Mouse (Mus musculus) urinary bladder, postnatal 10 days (tissue): ENCODE measurements around the gene Man1a2.

Experiments used
- DNase-seq: peaks from one replicate; pipeline ENCODE4 v3.0.0; 2022; ENCODE audit warnings: low spot score

Man1a2 gene

DNA sequence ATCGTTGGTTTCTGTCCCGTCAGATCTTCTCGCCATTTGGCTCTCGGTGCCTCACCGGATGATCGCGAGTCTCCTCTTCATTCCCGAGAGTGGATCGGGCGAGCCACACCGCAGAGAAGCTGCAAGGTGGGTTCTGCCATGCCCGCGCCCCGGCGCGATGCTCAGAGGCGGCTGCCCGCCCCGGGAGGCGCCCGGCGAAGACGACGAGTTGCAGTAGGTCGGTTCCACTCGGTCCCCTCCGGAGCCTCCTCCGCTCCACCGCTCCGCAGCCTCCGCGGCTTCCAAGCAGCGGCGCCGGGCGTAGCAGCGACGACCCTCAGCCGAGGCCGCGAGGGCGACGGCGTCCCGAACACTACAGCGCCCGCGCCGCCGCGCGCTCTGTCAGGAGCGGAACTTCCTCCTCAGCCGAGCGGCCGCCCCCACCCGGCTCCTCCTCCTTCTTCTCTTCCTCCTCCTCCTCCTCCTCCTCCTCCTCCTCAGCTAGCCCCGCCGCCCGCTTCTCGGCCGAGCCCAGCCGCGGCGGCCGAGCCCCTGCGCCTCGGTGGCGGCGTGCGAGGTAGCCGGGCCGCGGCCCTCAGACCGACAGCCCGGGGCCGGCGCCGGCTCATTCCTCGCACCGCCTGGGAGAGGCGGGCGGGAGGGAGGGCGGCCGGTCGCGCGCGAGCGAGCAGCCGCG lies at the start of gene Man1a2:
Gene Man1a2, minus strand, starts transcription at position 417 of the 676 bp plus-strand sequence.
- DNase-seq = peak; percentile 61

DNA sequence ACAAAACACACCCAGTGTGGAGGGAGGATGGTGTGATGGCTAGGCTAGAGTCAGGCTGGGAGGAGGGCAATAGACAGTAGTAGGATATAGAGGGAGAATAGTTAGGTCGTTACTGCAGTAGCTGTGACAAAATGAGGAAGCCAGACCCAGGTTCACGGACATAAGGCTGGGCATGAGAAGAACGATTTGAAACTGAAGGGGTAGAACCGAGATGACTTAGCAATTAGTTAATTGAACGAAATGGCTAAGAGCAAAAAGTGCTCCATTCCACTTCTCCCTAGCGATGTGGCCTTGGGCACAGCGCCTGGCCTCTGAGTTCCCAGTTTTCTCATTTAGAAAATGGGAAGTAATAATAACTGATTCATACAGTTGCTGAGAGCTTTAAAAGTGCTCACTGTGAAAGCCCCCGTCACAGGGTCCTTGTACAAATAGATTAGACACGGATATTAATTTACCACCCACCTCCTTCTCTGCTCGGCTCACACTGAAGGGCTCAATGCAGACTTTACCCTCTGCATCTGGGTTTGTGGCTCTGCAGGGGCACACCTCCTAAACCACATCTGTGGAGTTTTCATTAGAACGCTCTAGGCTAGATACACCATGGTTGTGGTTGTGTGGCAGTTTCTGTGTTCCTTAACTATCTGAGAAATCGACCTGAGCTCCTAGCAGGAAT lies 49.3 kb upstream of the Man1a2 start:
- no peak for DNase-seq

DNA sequence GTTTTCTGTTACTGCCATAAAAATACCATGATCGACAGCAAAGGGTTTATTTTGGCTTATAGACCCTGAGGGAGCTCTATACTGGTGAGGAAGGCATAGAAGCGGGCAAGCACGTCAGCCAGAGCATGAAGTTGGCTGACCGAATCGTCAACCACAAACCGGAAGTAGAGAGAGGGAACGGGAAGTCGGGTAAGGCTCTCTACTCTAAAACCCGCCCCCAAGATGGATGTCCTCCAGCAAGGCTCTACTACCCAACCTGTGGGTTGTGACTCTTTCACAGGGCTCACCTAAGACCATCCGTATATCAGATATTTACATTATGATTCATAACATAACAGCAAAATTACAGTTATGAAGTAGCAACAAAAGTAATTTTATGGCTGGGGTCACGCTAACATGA lies 46.6 kb upstream of the Man1a2 start:
- no peak for DNase-seq

DNA sequence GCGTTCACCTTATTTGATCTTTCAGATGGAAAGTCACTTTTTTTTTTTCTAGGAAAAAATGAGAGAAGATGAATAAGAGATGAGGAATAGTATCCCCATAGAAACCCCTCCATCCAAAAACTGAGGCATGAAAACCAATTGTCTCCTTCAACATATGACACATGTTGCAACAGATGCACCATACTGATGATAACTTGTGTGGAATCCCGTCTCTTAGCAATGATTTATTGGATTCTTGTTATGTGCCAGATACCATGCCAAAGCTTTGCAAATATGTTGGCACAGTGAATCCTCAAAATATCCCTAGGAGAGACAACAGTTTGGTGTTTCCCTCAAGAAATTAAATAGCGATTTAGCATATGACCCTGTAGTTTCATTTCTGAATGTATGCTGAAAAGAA lies 46.0 kb upstream of the Man1a2 start:
- no peak for DNase-seq

DNA sequence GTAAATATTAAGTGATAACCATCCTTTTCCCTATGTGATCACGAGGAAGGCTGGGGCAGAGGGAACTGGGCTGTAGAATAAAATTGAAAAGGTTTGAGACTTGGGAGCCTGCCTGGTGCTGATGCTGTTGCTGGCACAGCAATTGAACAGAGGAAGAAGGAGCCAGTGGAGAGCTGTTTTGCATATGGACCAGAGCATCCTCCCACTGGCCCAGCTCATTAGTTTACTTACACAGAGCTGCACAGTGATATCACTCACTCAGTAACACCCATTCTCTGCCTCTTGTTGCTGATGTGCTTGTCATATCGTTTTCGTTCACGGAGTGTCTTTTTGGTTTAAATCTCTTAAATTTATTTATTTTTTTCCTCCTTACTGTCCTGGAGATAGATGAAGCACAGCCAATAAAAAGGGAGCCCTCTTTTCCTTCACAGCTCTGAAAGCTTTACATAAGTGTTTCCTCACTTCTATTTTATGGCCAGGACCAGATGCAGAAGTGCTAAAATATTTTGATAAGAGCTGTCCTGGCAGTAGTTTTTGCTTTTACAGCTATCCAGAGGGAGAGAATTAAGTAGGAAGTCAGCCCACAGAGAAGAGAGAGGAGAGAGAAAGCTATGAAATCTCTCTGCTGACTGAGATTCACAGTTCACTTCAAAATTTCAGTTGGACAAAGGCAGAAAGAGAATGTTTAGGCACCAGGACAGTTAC lies 42.9 kb upstream of the Man1a2 start:
- no peak for DNase-seq

DNA sequence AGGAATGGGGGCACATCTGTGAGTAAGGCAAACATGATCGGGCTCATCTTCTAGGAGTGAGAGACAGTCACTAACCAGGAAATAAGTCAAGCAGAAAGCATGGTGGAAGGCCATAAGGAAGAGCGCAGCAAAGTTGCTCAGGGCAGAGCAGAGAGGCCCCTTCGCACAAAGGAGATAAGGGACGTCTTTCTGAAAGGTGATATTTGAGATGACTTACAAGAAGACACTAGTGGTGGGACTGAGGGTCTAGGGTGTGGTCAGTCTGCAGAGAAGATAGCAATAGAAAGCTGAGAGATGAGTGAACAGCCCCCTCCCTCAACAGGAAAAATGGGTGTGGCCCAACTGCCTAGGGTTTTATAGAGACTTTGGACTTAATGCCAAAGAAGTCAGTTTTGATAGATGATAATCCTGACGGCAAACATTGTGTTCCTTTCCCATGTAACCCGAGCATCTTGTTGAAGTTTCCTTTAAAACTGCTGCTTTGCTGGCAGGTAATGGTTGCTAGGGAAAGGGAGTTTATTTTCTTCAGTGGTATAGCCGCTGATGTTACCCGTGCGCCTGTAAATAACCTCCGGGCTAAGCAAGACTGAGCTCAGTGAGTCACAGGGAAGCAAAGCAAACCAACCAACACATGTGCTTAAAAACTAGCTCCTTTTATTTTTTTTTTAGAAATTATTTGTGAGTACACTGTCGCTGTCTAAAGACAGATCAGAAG lies 40.8 kb upstream of the Man1a2 start:
- DNase-seq = no peak

DNA sequence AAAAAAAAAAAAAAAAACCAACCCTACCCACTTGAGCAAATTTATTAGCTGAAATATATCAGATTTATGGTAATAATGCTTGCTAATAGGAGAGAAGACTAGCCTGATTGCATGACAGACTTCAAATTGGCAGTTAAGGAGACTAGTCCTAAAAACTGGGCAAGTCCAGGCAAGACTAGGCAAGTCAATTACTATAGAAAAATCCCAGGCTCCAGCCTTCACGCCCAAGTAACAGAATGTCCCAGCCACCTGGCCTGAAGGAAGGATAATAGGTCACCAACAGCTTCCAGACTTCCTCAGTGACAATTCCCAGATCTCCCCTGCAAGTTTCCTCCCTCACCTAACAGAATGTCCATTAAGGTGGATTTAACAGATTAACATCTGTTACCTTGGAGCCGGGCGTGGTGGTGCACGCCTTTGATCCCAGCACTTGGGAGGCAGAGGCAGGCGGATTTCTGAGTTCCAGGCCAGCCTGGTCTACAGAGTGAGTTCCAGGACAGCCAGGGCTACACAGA lies 35.5 kb upstream of the Man1a2 start:
- no peak for DNase-seq

DNA sequence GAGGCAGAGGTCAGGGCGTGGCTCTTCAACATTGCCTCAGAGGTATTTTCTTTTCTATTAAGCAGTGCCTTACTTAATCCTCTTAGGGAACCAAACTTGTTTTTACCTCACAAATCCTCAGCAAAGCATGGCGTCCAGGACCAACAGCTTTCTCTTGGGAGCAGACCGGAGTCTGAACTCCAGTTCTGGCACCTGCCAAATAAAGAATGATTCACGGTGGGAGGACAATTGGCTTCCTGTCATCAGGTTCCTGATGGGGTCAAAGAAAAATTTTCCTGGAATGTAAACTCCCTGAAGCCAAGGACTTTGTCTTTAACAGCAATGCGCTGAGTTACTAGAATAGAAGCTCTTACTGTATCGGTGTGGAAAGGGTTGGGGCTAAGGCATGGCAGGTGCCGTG lies 30.9 kb upstream of the Man1a2 start:
- no peak for DNase-seq

DNA sequence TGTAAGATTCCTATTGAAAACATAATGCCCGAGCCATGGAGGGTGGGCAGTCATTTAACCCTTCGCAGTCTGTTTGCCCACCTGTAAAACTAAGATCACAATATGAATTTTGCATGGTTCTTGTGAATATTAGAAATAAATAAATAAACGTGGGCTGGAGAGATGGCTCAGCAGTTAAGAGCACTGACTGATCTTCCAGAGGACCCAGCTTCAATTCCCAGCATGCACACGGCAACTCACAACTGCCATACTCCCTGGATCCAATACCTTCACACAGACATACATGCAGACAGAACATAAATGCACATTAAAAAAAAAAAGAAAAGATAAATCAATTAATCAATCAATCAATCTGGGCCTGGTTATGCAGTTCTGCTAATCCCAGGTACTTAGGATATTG lies 30.1 kb upstream of the Man1a2 start:
- DNase-seq = no peak

DNA sequence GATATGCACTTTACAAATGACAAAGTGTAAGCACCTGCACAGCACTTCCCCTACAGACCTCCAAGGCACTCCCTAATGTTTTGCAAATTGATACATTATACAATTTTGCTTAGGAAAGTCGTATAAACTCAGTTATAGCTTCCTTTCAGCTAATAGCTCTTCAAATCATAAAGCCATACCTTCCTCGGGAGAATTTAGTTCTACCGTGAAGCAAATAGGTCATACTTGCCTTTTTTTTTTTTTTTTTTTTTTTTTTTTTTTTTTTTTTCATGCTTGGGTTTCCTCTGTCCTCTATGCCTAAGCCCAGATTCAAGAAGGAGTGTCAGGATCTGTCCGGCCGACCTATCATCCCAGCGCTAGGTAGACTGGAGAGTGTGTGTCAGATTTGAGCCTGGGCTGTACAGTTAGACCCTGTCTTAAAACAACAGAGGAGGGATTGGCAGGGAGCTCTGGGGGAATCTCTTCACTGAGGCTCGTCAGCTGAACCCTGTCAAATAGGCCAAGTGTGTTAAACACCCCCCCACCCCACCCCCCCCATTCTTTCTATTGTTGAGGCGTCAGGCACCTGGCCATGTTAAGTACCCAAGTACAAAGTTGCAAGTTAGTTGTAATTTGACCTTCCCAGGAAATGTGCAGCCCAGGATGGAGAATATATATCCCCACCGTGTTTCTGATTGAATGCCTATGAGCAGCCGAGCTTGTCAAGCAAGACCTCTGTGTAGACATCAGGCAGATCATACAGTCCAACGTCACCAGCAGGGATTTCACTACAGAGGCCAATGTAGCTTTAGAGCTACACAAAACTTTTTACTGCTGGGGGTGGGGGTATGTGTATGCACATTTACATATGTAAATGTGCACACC lies 28.1 kb upstream of the Man1a2 start:
- DNase-seq = no peak

DNA sequence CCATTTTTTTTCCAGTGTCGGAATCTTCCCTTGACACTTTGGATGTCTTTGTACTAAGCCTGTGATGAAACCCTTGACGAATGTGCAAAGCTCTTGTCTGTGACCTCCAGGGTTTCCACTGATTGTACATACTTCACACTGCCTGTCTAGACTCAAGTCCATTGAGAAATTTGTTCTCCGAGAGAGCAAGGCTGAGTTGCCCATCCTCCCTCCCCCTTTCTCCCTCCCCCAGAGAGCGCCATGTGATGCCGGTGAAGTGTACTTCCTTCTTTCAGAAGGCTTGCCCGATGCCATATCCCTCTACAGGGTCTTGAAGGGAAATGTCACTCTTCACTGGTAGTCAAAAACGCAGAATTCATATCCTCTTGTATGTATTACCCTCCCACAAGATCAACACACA lies 26.8 kb upstream of the Man1a2 start:
- DNase-seq = no peak

DNA sequence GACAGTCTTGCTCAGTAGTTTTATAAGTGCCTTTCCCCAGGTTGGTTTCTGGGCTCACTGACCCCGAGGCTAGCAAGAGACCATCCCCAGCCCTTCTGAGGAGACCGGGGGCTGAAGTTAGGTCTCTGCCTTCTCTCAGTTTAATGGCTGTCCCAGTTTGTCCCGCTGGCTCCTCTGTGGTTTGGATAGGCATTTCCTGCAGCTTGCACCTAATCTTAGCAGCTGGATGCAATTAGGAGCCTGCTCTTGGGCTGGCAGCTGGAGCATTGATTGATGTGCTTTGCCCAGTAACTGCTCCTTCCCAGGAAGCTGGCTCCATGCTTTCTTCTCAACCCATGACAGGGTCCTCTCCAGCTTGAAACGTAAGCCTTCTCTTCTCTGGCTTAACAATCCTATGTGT lies 26.2 kb upstream of the Man1a2 start:
- DNase-seq = no peak

DNA sequence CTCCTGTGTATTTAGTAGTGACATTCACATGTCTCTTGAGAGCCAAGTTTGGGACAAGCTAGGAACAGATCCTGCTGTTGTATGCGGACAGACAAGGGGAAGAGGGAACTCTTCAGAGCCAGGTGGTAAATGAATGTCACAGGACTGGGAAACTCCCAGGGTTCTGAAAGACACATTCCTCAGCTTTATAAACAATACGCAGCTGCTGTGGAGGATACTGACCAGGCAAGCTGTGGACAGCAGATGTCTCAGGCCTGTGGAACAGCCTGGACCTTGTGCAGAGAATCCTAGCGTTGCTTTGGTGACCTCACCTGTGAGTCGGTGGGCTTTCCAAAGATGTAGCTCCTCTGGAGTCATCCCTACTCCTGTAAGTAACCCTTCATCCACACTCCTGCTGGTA lies 21.8 kb upstream of the Man1a2 start:
- no peak for DNase-seq

DNA sequence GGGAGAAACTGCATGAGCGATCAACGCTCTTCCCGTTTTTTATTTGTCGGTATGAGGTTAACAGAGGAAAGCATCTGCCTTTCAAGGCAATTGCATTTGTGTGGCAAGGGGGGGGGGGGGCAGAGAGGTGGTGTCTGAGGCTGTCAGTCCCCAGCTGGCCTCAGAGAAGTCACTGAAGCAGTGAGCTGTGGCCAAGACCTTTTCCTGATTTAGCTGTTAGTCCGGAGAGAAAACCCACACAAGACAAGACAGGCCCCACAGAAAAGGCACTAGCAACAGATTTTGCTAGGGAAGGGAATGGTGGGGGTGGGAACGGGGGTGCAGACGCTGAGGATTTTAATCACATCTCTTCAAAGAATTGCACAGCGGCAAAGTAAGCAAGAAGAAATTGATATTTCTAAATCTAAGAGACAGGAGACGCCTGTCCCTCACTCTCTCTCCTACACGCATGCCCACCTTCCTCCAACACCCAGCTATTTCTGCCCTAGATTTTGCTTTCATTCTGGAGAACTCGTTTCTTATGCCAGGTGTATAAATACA lies 19.9 kb upstream of the Man1a2 start:
- DNase-seq = no peak

DNA sequence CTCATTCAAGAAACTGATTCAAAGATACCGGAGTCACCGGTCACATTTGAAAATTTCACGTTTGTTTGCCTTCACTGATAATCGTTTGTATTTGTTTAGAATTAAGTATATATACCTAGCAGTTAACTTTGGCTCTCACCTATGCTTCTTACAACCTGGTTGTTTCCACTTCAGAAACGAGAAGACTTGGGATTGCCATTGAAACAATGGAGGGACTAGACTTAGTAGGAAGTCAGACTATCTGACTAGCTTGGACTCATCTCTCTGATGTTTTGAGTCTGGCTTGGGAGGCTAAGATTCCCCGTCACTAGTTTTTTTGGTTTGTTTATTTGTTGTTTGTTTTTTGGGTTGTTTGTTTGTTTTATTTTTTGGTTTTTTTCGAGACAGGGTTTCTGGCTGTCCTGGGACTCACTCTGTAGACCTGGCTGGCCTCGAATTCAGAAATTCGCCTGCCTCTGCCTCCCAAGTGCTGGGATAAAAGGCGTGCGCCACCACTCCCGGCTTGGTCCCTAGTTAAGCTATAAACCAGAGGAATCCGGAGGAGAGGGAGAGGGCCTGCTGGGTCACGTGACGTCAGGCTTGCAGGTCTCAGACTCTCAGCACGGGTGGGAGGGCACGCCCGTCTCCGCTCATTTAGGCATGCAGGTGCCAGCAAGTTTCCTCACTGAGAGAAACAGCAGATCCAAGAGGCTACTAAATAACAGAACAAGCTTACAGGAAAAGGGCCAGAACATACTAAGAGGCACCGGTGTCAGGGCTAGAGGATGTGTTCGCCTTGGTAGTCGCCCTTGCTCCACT lies 18.7 kb upstream of the Man1a2 start:
- DNase-seq = no peak

DNA sequence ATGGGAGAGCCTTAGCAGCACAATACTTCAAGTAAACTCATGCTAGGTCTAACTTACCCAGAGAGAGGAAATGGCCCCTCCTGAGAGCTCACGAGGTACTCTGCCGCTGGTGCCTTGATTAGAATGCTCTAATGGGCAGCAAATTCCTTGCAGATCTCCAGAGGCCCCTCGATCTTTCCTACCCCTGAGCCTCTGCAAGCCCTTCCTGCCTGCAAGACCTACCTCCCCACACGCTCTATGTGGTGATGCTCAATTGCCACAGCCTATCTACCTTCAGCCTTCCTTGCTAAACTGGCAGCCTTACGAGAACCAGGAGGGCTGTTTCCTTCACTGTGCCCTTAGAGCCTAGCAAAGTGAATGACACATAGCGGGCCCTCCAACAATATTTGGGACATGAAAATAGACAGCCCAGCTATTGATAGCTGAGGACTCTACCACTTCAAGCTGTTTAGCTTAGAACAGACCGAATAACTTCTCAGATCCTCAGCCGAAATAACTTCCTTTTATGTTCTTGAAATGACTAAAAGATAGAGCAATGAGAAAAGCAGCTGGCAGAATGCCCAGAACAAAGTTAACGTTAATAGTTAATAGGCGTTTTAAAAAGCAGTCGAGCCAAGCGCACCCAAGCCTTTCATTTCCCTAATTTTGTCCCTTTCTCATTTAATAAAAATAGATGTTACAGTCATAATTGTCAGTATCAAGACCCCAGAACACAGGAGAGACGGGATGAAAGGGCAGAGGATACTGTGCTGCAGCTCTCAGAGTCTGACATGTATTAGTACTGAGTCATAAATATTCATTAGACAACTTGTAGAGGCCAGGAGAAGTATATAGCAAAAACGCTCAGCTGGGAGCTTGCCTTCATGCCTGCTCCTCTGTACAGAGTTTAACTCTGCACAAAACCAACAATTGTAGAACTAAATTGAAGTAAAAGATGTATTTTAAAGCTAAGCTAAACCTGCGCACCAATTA lies 17.9 kb upstream of the Man1a2 start:
- no peak for DNase-seq

DNA sequence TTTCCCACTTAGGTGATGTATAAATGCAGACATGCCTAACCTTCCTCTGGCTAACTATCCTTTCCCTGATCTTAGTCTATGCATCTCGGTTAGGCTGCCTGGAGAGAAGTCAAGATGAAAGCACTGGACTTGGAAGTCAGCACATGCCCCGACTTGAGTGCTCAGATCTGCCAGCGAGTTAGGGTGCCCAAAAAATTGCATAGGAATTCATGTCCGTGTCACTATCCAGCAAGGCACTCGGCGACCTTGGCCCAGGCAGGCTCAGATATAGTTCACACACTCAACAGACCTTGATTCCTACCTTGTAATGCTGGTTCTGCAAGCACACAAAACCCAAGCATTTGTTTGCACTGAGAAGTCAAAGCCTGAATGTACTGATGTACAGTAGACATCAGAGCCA lies 3.4 kb upstream of the Man1a2 start:
- no peak for DNase-seq

DNA sequence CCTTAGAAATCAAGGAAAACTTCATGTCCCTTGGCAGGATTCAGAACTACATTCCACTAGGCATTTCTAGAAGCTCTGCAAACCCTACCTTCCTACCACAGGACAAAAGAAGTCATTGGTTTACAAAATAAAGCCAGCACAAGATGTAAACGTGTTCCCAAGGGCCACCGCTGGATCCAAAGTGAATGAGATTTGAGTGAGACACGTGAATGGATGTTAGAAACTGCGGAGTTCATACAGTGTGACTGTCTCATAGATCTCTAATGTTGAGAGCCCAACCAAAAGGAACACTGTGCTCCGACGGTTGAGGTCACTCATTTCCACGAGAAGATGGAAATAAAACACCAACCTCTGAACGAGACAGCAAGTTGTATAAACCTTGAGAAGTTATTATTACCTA lies 1.5 kb upstream of the Man1a2 start:
- no peak for DNase-seq

DNA sequence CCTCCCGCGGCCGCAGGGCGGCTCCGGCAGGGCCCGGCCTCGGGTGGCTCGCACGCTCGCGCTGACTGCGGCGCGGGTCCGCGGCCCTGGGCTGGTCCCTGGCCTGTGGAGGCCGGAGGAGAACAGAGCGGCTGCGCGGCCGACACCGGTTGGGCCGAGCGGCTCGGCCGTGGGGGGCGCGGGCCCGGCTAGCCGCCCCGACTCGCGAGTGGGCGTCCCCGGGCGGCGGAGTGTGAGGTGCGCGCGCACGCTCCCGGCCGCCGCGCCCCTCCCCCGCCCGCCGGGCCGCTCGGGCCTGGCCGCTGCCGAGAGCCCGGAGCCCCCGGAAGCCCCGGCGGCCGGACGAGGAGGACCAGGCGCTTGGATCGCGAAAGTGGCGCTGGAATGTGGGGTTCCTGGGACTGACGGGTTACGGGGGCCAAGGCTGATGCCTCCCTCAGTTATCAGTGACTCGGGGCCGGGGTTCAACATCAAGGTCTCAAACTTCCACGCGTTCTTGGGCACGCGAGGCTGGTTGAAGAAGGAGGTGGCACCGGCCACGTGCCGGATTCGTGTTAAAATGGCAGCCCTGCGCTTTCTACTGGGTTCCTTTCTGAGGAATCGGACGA lies 564 bp upstream of the Man1a2 start:
- peak; percentile 24 for DNase-seq
